Mouse (Mus musculus): ENCODE measurements around the gene Gm11060. TPM values are rescaled to one million over a fixed set of nuclear protein-coding genes. Genes with fewer than 3 reads are reported as not detected.
A peak's percentile ranks its signal among the peaks of the same experiment; 100 is the strongest.

Gene Gm11060
- total RNA-seq (2021), result not detected in 2 replicates
- long read RNA-seq, experiment 1, result 0 reads
- long read RNA-seq, experiment 2, result 0 reads

DNA sequence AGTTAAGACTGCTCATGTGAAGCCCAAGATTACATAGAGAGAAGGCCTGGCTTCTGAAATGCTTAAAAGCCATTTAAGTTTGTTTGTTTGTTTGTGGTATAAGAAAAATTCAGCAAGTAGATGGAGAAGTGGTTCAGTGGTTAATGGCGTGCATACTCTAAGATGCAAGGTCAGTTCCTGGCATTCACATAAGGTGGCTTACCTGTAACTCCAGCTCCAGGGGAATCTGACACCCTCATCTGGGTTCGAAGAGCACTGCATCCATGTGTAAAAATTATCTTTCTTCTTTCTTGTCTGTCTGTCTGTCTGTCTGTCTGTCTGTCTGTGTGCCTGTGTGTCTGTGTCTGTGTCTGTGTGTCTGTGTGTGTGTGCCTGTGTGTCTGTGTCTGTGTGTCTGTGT is at the start of gene Gm11060:
Gene Gm11060, plus strand, starts transcription at position 301 of the 400 bp plus-strand sequence.
- no peak for DNase-seq

DNA sequence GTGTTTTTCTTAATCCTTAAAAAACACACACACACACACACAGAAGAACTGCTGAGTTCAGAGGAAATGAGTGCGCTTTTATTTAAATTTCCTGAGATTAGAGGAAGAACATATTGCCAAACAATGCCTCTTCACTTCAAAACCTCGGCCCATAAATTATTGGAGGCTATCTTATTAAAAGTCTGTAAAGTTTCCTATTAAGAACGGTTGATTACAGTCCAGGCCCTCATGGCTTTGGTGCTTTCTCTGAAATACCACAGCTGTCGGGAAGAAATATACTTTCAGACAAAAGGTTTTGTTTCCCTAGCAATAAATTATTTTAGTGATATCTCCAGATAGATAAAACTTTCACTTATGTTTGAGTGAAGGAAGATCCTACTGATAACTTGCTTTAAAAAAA is 48.7 kb upstream of the Gm11060 start:
- DNase-seq, result no peak

DNA sequence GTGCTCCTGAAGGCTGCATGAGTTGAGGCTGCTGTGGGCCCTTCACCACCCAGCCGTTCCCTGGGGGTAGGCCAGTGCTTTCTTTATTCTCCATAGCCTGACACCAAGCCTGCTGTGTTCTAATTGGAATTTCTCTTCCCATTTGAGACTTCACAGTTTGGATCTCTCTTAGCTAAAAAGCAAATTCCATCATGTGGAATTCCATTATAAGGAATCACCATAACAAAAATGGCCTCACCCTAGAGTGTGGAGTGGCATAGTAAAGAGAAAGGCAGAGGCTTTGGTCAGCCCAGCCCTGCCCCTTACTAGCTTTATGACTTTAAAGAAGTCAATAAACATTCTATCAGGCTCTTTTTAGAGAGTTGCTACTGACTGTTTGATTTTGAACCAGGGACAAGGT is 43.5 kb upstream of the Gm11060 start:
- DNase-seq, result no peak

GRCm38 (mm10) chr2:105055529-105055928 is 36.3 kb upstream of the Gm11060 start:
- DNase-seq, result no peak

DNA sequence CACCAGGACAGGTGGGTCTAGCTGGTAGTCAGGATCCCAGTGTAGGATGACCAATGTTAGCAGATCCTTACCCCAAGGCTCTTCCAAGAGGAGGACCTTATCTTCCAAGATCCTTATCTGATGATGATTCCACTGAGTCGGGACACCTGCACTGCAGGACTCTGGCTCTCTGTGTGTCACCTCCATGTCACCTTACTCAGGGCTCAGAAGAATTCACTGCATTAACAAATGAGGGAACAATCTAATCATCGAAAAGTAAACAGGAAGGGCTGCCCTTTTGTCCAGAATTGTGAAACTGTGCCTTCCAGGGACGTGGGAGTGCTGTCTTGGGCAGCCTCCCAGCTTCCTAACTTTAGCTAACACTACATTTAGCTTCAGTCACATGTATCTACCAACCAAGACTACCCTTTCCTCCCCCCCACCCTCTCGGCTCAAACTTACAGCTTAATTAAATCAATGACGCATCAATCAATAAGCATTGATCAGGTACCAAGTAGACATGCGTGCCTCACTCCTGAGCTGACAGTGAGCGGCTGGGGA is 33.2 kb upstream of the Gm11060 start:
- DNase-seq, result no peak

- DNase-seq, result no peak
Observed at GRCm38 (mm10) chr2:105062741-105063372, 29.0 kb upstream of the Gm11060 start.

GRCm38 (mm10) chr2:105072496-105072895 is 19.3 kb upstream of the Gm11060 start:
- DNase-seq, result no peak

- peak; percentile 71 for DNase-seq
Observed at GRCm38 (mm10) chr2:105074196-105074595, 17.6 kb upstream of the Gm11060 start.

GRCm38 (mm10) chr2:105075809-105076208 is 16.0 kb upstream of the Gm11060 start:
- no peak for DNase-seq

- DNase-seq, result no peak
Observed at GRCm38 (mm10) chr2:105077151-105077550, 14.7 kb upstream of the Gm11060 start.

DNA sequence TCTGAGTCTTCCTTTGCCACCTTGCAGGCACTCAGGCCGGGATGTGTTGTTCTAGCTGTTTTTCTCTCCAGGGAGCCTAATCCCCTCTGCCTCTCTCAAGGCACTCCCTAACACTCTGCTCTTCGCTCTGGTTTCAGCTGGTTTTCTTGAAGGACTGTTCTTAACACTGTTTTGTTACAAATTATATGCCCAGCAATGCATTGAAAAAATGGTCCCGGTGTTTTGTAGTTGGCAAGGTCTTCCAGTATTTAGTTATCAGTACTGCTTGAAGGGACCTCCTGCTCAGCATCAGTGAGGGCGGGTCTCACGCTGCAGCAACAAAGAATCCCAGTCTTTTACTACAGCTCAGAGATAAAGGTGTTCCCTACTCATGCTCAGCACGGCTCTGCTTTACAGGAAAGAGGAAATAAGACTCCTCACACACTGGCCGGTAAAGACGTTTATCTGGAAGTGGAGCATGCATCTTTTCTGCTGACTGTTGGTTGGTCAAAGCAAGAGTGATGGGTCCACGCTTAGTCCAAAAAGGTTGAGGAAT is 9.5 kb upstream of the Gm11060 start:
- no peak for DNase-seq

DNA sequence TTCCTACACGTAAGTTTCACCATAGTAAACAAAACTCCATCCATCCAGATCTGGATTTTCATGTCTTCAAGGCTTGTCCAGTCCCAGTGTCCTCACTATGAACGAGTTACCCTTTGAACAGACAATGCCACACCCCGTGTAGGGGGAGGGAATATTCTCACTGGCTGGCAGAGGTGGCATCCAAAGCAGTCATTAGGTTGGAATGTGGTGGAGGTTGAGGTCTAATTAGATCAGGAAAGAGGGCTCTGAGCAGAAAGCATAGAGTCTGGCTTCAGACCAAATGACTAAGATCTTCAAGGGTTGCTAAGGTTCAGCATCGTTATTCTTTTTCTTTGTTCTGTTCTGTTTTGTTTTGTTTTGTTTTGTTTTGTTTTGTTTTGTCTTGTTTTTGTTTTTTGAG is 7.8 kb upstream of the Gm11060 start:
- no peak for DNase-seq

GRCm38 (mm10) chr2:105086081-105086480 is 5.7 kb upstream of the Gm11060 start:
- peak; percentile 47 for DNase-seq

GRCm38 (mm10) chr2:105088005-105088404 is 3.8 kb upstream of the Gm11060 start:
- DNase-seq, result no peak

DNA sequence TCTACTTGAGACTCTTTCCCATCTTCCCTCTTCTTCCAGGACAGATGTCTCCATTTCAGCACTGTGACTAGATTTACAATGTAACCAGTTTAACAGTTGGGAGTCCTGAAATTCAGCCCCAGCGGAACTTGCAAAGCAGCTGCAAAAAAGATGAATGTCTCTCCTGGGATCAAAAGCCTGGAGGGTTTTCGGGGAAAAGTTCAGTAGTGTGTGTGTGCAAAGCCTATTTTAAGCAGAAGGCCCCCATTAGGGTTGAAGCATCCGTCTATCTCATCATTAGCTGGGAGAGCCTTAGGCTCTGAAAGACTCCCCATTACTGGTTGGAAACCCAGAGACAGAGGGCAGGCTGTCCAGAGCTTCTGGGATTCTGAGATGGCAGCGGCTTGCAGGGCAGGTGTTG is 2.7 kb upstream of the Gm11060 start:
- peak; percentile 14 for DNase-seq

GRCm38 (mm10) chr2:105089581-105090508 is 2.0 kb upstream of the Gm11060 start:
- peak; percentile 11 for DNase-seq

GRCm38 (mm10) chr2:105090991-105091390 is 827 bp upstream of the Gm11060 start:
- peak; percentile 48 for DNase-seq

DNA sequence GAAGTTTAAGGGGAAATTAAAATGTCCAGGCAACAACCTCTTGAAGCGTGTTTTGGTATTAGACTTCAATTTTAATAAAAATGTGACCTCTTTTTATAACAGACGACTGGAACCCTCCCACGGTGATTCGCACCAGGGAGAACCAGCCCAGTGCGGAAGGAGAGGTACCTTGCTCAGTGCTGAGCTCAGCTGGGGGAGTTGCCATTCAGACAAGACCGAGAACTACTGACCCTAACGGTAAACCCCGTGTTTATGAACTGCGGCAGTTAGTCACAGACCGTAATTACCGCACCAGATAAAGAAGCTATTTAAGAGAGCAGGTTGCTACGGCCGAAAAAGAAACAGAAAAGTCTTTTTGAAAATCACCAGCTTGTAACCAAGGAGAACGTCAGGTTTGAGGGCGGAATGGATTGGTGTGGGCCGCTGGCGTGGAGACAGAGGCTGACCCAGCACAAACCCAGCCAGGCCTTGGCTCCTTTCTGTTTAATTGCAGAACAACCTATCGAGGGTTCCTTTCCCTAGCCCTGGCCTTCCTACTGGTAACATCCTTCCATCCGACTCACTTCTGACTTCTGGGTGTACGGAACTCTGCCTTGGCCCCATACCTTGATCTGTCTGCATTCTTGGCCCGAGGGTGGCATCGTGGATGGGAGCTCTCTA is 5.6 kb downstream of the Gm11060 start:
- no peak for DNase-seq

- peak; percentile 24 for DNase-seq
Observed at GRCm38 (mm10) chr2:105099410-105099809, 7.6 kb downstream of the Gm11060 start.

DNA sequence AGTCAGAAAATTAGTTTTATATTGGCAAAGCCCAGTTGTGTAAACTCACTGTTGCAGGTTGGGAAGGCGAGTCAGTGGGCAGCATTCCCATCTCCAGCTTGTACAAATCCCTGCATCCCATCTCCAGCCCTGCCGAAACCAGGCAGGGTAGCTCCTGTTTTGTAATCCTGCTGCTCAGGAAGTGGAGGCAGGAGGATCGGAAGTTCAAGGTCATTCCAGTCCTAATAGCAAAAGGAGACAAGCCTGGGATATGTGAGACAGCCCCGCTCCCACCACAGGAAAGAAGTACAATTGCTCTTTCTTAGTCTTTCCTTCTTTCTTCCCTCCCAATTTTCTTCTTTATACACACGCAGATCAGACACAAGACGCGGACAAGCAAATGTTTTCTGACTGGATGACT is 8.7 kb downstream of the Gm11060 start:
- DNase-seq, result no peak

DNA sequence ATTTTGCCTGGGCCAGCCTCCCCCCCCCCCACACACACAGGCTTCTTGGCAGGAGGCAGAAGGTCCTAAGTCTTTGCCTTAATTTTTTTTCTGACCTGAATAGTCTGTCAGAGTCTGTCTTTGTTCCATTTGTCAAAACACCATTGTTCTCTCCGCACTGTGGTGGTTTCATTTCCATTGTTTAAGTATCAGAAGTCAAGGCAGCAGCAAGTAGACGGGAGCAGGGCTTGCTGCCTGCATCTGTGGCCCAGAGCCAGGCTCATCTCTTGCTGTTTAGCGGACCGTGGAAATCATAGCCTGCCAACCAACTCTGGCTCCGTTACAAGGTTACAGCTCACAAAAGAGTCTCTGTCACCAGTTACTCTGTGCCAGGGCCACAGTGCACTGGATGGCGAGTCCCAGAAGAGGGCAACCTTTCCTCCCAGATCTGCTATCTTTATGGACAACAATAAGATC is 16.9 kb downstream of the Gm11060 start:
- peak; percentile 93 for DNase-seq

GRCm38 (mm10) chr2:105114074-105114473 is 22.3 kb downstream of the Gm11060 start:
- no peak for DNase-seq

Measured in adrenal gland, postnatal 14 days (tissue).